Mouse (Mus musculus) heart, adult 9 months (tissue): ENCODE results near the gene Cyp4v3.

Experiments
- DNase-seq, 2 experiments: peaks; one replicate each; pipeline ENCODE4 v3.0.0; 2022; ENCODE audit warnings: low spot score in 2 of 2

The Cyp4v3 gene

GRCm38 (mm10) chr8:45320930-45321329 lies 12.1 kb downstream of the Cyp4v3 start:
- no peak for DNase-seq

- DNase-seq, result no peak
Measured at GRCm38 (mm10) chr8:45310967-45311366, 22.0 kb downstream of the Cyp4v3 start.

GRCm38 (mm10) chr8:45308366-45308765 lies 24.6 kb downstream of the Cyp4v3 start, which contains the start of gene Gm45753:
TSS of gene Gm45753 (minus strand) at chr8:45308466.
- no peak for DNase-seq

DNA sequence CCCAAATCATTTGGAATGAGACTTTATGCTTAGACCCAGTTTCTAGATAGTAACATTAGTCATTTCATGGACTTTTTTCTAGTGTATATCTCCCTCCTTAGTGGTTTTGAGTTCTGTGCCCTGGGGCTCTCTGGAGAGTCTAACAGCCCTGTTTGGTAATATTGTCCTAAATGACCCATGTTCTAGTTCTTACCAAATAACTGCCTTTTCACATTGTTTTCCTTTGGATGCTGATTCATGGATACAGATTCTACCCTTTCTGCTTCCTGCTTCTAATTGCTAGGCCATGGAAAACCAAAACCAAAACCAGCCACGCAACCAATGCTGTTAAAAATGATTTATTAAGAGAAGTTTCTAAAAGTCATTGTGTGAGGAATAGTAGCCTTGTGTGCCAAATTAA lies 27.5 kb downstream of the Cyp4v3 start:
- no peak for DNase-seq

DNA sequence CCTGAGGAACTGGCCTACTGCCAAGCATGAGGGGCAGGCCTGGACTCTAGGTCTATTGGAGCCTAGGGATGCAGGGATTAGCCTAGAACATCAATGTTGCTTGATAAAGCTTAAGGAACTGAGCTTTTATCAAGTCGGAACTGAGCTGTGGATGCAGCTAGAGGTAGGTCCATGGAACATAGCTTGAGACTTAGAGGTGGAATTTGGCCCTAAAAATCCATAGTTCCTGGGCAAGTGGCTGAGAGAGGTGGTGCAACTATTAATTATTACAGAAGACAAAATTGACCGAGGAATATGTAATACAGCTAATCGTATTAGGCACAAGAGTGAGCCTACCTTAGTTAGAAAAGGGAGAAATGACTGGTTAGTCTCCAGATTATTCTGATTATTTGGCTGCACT lies 28.7 kb downstream of the Cyp4v3 start:
- DNase-seq, result no peak

GRCm38 (mm10) chr8:45302390-45302789 lies 30.6 kb downstream of the Cyp4v3 start:
- no peak for DNase-seq

- no peak for DNase-seq
Measured at GRCm38 (mm10) chr8:45295276-45295675, 37.7 kb downstream of the Cyp4v3 start.

GRCm38 (mm10) chr8:45294687-45295086 lies 38.3 kb downstream of the Cyp4v3 start, which contains the start of gene Klkb1:
TSS of gene Klkb1 (minus strand) at chr8:45294859.
- DNase-seq, result no peak

DNA sequence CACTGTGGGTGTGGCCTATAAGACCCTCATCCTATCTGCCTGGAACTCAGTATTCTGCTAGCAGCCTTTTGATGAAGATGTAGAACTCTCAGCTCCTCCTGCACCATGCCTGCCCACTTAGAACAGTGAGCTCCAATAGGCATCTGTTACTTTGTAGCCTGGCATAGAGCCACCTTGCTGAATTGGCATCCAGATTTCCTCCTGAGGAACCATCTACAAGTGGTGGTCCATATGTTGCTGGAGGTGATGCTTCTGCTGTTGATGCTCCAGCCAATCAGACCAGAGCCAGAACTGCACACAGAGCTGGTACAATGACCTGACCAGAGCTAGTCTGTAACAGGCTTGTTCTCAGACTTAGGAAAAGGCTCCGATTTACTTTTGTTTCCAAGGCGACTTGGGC lies 41.2 kb downstream of the Cyp4v3 start:
- DNase-seq, result no peak

GRCm38 (mm10) chr8:45281630-45282029 lies 51.4 kb downstream of the Cyp4v3 start:
- no peak for DNase-seq

GRCm38 (mm10) chr8:45277453-45277852 lies 55.6 kb downstream of the Cyp4v3 start:
- DNase-seq, result no peak

DNA sequence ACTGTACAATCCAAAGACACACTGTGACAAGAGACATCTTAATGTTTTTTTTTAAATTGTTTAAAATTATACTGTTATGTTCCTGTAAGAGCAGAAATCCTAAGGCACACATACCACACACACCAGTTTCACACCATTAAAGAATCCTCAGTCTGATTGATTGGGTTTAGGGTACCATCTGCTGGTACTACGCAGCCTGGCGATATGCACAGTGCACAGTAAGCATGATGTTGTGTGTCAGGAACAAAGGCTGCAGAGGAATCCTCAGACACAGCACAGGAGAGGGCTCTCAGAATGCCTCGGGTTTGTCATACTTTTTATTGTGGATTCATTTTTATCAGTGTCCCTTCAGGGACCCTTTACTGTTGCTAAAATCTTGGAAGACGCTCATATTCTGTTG lies 58.7 kb downstream of the Cyp4v3 start:
- DNase-seq, result no peak

DNA sequence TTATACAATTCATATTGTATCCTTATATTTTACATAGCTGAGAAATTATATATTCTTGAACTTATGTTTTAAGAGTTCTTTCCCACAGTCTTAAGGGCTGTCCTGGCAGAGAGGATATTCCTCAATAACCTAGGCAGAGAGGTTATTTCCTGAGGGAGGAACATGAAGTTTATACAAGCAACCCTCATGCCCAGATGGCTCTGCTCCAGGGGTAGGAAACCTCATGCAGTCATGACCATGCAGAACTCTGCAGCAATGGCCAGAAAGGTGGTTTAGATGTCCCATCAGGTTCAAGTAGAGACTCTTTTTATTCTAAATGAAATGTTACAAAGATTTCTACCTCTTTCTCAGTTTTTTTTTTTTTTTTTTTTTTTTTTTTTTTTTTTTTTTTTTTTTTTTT lies 64.0 kb downstream of the Cyp4v3 start:
- no peak for DNase-seq

- DNase-seq, result no peak
Measured at GRCm38 (mm10) chr8:45268485-45268884, 64.5 kb downstream of the Cyp4v3 start.

DNA sequence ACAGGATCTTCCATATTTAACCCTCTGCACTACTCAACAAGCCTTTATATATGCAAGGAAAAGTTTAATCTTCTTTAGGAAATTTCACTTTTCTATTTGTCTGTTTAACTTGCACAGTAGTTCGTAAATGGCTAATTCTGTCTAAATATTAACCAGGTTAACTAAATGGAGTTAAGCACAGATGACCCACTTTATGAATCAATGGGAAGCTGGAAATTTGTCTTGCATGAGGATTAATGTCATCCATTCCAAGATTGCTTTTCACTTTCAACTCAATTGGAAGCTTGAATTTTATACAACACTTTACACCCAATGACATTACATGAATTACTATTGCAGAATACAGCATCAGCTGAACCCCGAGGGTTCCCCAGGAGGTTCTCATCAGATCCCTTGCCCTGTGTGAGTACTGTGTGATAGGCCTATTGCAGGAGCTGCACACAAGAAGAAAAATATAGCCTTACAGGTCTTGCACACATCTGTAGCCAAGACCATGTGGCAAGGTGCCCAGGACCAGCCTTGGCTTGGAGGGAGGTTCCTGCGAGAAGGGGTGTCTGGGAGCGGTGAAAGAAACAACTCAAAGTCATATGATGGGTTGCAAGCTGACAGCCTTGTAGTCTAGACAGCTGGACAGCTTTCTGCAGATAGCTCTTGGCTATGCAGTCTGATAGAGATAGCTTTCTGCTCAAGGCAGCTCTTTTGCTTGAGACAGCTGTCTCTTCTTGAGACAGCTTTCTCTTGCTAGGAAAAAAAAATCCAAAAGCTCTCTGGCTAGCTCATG lies 65.2 kb downstream of the Cyp4v3 start:
- peak; percentile 20 to 34 for DNase-seq

DNA sequence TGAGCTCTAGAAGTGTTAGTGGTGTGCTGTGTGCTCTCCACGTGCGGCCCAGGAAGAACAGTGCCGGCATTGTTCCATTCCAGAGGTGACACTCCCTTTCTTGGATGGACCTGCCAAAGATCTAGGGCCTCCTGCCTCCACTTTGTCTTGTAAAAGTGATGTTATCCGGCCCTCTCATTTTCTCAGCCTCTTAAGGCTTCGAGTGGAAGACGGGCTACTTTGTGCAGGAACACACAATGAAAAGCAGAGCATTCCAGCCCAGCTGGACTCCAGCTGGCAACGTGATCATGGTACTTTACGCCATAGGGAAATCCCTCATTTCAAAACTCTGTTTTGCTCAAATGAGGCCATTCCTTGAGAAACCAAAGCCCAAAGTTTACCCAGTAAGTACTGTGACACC lies 66.0 kb downstream of the Cyp4v3 start:
- DNase-seq, result peak; percentile 7 to 9

DNA sequence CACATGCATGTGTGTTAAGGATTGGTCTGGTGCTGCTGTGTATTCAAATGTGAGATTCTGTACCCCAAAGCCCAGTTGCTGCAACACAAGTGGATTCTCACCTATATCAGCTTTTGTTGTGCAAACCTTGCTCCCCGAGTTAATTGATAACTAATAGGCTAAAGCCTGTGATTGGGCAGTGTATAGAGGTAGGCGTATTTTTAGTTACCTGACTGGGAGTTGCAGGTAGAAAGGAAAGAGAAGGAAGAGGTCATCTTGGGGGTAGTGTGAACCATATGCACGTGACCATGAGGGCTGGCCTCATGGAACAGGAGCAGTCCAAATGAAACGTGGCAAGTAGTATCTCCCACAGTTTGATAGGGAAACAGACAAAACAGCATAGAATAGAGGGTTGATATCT lies 68.1 kb downstream of the Cyp4v3 start:
- no peak for DNase-seq

- DNase-seq, result no peak
Measured at GRCm38 (mm10) chr8:45262851-45263250, 70.2 kb downstream of the Cyp4v3 start.

GRCm38 (mm10) chr8:45261920-45262319 lies 71.1 kb downstream of the Cyp4v3 start, which contains the start of gene F11:
TSS of gene F11 (minus strand) at chr8:45262031.
- no peak for DNase-seq

DNA sequence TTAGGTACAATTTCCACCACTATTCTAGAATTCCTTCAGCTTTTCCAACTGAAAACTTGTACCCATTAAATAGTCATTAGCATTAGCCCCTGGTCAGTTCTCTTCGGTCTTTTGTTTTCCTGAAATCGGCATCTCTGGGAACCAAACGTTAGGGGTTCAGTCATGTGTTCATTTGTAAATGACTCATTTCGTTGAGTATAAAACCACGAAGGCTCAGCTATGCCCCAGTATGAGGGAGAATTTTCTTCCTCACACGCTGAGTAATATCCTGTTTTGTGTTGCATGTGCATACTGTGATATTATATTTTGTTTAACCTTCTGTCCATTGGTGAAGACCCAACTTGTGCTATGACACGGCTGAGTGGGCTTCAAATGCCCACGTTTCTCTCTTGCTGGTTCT lies 74.6 kb downstream of the Cyp4v3 start:
- no peak for DNase-seq

- DNase-seq, result no peak
Measured at GRCm38 (mm10) chr8:45255040-45255439, 78.0 kb downstream of the Cyp4v3 start.
